Mouse (Mus musculus) lung, postnatal 14 days (tissue): ENCODE results near the gene Tenm2.
A peak's percentile ranks its signal among the peaks of the same experiment; 100 is the strongest.

Experiments
- DNase-seq: peaks from one replicate; pipeline ENCODE4 v3.0.0; 2021

The Tenm2 gene

DNA sequence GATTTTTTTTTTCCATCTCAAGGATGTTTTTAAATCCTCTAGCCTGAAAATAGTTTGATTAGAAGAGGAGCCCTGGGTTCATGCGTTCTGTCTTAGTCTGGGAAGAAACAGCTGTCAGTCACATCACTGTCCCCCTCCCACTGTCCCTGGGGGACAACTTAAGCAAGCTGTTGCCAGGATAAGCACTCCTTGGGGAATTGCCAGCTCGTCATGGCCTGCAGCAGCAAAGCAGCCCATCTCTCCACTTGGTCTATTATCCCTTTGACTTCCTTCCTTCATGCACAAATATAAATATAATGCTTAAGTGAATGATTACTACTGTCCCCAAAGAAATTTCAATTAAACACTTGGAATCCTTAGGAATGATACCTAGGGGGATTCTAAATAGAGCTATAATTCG, 344.7 kb downstream of the Tenm2 start:
- peak; percentile 14 for DNase-seq

DNA sequence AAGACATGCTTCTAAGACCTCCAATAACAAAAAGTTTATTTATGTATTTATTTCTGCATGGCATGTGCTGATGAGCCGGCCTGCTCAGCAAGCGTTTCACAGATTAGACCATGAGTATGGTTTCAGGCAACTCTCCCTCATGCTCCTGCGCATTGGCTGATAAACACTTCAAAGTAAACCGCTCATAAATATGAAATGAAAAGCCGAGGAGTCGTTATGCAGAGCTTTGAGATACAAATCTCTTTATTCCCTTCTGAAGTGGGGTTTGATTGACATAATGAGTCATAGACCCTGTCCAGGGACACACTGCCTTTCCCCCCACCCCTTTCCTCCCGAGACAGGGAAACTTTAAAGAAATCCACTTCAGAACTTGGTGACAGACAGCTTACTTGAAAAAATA, 348.3 kb downstream of the Tenm2 start:
- no peak for DNase-seq

DNA sequence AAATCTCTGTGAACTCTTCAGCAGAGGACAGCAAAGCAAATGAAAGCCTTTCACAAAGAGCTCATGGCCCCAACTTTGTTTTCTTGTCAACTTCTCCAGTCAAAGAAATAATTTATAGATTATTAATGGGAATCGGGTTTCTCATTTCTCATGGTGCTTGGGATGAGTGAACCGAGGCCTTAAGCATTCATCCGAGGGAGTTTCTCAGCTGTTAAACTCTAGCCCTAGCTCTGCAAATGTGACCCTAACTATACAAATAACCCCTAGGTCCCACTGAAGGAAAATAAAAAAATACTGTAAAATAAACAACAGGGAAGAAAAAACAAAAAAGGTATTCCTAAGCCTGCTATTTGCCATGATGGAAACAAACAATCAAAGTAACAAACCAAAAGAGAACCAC, 349.6 kb downstream of the Tenm2 start:
- DNase-seq, result no peak

DNA sequence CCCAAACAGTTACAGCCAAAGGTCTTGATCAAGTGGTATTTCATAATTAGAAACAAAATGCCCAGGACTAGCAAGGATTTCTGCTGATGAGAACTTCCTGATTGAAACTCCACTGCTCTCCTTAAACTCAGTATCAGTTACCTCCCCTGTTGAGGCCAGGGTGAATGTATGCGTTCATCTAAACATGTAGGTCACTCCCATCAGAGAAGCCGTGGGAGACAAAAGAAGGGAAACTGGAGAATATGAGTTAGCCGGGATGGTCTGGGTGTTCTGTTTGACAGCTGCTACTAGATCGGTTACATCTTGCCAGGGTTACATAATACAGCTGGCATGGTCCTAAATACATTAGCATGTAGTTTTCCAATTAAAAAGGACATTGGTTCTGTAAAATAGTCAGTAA, 362.8 kb downstream of the Tenm2 start:
- no peak for DNase-seq

DNA sequence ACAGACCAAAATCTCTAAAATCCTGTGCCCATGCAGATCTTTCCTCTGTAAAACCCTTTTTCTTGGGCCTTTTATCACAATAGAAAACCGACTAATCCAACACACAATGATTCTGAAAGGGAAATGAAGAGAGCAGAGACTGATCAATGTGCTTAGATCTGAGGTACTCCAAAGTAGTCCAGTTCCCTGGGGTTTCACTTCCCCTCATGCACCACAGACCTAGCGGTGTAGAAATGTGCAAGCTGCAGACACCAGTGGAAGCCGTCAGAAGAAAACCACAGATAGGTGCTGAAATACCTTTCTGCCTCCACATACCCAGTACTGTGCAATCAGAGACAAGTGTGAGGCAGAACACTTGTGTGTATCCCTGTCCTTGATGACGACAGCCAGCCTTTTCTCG, 365.2 kb downstream of the Tenm2 start:
- DNase-seq, result no peak

DNA sequence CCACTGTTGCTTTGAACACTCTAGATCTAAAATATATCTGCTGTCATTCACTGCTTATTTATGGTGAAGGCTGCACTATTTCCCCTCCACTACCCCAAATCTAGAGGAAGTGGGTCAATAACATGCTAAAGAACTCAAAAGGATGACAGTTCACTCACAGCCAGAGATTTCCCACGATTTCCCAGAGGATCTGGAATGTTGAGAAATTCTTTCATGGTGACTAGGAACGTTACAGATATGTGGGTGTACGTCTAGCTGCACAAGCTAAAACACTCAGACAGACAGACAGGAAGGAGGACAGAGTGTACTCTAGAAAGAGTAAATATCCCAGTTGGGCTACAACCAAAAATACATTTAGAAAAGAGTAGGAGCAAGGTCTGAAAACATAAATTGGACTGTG, 384.1 kb downstream of the Tenm2 start:
- no peak for DNase-seq

DNA sequence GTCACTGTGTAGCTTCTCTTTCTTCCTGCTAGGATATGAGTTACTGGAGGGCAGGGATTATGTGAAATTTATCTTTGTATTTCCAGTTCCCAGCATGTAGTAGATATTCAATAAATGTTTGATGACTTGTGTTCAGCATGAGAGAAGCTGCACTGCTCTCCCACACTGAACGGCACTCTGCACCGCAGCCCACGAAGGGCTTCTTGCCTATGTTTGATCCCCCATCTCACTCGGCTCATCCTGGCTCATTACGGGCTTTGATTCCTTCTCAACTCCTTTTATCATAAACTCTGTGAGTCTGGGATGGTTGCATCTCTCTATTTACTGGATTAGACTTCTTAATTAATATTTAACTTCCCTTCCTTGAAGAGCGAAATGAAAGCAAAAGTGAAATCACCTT, 388.3 kb downstream of the Tenm2 start:
- DNase-seq, result no peak

DNA sequence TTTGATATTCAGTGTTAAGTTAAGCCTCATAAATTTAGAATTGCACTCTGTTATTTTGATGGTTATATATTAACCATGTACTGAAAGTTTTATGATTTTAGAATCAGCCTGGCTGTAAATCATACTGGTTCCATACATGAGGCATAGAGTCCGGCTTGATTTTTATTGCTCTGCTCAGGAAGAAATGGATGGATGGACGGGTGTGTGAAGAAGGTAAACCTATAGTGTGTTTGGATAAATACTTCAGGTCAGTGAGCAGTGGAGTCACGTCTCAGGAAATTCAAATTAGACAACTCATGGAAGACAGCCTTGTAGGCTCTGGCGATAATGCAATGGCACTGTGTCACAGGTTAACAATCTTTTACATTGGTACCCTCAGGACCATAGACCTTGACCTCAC, 402.9 kb downstream of the Tenm2 start:
- DNase-seq, result no peak

DNA sequence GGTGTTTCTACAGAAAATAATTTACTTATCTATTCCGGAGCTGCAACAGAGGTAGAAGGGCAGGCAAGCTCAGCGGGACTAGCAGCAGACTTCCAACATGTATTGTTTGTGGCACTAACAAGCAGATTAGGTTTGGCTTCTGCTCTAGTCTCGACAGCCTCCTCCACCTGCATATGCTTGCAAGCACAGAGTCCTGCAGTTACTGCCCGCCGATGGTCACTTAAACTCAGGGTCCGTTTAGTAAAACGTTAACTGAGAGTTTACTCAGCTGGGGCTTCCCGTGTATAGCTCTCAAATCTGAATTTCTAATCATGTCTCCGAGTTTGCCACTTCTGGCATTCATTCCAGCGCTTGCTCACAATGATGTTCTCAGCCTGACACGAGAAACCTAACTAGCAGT, 404.3 kb downstream of the Tenm2 start:
- no peak for DNase-seq

DNA sequence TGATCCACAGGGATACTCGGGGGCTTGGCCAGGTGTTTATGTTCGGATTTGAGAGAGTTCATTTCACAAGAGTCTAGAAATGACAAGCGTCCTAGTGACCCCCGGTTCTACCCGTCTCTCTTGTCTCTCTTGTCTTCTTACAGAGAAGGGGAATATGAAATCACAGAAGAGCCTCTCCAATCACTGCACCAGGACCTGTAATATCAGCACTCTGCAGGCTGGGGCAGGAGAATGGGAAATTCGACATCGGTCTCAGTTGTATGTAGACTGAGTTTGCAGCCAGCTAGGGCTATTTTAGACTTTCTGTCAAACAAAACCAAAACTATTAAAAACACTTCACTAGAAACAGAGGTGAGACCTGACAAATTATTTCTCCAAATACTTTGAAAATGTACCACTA, 411.1 kb downstream of the Tenm2 start:
- no peak for DNase-seq

DNA sequence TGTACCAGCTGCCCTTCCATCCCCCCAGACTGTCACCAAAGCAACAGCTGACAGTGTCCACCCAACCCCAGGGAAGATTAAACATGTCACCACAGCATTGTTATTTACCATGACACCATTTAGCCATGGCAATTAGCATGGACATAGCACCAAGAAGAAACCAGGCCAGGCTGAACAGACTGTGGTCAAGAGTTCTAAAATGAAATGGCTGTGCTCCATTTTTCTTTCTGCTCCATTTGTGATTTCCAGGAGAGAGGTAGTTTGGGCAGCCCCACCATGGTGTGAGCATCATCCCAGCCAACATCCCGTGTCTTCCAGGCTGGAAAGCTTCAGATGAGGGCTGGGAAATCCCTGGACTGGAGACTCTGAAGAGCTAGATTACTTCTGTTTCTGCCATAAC, 431.1 kb downstream of the Tenm2 start:
- DNase-seq, result no peak

DNA sequence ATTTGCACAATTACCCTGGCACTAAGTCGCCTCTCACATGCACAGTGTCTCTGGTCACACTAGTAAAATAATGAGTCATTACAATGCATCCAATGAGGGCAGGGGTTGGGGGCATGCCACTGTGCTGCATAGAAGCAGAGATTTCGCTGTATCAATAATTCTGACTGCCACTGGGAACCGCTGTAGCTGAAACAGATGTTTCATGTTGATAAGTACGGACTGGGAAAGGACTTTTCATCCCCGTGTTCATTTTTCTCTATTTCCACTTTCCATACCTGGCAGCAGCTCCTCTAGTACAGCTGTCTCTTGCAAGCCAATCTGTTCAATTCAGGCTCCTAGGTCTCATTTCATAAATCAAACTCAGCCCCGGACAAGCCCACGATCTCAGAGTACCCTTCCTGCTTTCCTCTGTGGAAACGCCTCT, 433.5 kb downstream of the Tenm2 start:
- DNase-seq, result no peak

DNA sequence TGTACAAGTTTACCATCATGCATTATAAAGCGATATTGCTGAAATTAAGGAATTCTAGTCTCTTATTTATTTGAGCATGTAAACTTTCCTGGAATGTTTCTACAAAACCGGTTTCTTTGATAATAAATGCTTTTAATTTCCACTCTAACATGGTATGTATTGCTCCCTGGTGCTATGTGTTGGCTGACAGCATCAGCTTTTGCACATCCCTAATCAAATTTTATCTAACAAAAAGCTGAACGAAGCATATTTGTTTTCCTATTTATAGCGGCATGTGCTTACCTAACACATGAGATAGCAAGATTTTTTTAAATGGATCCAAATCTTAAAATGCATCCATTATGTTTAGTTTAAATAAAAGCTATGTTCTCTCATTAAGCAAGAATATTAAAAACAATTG, 434.1 kb downstream of the Tenm2 start:
- no peak for DNase-seq

DNA sequence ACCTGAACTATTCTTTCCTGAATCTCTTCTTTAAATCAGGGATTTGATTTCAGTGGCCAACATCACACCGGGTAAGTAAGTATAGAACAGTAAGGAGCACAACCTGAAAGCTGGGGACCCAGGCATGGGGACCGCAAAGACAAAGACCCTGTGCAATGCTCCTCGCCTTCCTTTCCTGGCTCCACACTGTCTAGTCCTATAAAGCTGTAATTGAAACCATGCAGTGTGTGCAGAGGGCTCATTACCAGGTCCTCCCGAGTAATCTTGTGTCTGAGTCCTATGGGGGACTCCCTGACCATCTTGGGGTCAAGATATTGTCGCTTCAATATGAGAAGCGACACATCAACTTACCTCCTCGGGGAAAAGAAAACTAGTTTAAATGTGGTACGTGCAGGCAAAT, 436.4 kb downstream of the Tenm2 start:
- DNase-seq, result no peak

DNA sequence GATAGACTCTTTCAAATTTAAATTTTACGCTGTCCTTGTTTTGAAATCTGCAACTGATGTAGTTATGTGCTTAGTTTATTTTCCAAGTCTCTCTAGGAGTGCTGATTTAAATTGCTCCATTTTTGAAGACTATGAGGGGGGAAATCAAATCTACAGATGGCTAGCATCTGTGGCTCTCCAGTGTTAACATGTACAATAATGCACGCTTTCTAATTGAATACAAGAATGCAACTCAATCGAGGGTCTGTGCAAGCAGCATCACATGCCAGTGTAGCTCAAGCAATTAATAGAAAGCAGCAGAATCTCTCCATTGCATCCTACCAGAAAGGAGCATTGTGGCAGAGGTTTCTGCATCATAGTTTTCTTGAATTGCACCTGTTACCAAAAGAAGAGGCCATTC, 477.8 kb downstream of the Tenm2 start:
- no peak for DNase-seq

DNA sequence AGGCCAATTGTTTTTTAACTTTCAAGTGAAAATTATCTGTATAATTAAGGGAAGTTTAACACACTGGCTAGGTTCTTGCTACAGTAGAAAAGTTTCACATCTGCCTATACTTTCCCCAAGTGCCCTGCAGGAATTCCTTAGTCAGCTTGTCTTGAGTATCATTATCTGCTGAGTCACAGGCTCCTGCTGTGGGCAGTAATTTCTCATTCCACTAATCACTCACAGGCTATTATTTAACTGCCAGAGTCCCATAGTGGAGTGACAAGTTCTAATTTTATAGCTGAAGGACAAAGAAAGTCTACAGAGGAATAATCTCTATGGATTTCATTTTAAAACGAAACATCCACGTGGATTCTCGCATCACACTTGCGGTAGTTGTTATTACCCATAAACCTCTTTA, 489.5 kb downstream of the Tenm2 start:
- DNase-seq, result no peak

DNA sequence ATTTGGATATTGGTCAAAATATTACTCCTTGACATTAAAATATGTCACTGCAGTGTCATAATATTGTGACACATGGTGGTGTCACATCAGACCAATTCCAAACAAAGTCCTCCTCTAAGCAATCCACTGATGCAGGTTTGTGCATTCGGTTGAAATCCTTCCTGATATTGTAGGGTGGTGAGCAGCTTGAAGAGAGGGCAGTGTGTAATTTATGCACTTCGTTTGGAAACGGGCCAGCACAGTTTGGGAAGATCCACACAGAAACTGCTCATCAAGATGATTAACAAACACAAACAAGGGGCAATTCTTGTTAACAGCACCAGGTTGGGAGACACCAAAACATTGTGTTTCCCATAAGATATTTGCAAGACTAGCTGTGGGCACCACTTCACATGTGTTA, 508.0 kb downstream of the Tenm2 start:
- no peak for DNase-seq

DNA sequence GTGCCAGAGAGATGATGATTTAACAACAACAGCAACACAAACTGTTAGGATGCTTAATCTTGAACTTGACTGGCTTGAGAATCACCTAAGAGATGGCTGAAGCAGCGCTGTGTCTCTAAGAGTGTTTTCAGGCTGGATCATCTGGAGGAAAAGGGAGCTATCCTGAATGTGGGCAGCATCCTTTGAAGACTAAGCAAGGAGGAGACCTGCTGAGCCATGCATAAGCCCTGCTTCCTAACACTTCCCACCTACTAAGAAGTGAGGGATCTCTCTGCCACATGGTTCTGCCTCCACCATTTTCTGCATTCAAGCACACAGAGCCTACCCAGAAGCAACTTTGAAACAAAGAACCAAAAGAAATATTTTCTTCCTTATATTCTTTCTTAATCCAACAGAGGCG, 532.9 kb downstream of the Tenm2 start:
- no peak for DNase-seq

DNA sequence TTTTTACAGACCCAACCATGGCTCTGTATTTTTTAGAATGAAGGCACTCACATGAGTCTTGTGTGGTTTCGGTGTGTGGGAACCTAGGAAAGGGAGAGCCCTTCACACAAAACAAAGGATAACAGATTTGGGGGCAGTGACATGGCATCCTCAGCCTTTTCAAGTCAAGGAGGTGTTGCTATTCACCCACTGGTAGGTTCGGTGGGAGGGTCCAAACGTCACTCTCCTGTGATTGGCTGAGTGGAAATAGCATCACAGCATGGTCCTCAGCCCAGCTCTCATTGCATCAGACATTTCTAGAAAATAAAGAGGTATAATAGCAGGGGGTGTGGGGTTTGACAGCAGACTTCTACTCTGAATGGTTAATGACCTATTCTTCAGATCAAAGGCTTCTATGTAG, 534.8 kb downstream of the Tenm2 start:
- no peak for DNase-seq

DNA sequence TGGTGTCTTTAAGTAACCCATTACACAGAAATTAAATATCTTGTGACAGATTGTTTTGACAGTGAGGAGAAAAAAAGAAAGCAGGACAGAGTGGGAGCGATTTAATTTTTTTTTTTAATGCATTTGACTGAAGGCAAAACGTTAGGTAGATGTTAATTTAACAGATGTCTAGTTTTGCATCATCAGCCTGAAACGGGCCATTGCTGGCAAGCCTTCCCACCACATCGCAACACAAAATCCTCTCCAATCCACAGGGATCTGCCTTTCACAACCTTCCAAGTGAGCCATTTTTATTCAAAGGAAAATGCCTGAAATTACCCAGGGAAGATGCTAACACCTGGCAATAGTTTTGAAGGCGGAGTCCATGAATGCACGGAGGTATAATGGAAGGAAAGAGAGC, 535.6 kb downstream of the Tenm2 start:
- no peak for DNase-seq

DNA sequence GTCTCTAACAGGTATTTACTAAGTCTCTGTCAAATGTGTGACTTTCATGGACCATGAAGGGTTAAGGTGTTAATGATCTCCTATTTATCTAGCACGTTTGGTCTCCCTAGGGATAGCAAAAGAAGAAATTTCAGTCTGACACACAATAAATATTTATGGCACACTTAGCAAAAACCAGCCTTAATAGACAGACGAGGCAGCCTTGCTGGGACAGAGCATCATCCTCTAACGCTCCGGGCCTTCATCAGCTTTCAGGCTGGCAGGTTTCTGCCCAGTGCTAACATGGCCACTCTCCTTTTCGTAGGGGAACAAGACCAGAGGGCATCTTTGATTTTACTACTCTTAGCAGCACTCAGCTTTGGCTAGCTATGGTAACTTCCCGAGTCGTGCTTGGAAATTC, 537.5 kb downstream of the Tenm2 start:
- DNase-seq, result no peak

DNA sequence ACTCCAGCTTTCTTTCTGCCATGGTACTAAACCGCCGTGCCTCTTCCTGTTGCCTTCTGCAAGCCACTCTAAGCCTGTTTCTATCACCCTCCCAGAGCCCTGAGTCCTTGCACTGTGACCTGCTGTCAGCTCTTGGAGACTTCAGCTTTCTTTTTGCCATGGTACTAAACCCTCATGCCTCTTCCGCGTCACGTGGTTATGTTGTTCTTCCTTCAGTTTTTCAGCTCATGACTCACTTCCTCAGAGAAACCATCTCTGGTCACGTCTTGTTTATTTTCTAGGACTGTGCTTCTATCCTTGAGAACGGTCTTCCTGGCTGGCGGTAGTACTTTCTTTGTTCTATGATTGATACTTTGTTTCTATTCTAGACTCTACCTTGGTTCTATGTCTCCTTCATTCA, 537.9 kb downstream of the Tenm2 start:
- DNase-seq, result no peak

DNA sequence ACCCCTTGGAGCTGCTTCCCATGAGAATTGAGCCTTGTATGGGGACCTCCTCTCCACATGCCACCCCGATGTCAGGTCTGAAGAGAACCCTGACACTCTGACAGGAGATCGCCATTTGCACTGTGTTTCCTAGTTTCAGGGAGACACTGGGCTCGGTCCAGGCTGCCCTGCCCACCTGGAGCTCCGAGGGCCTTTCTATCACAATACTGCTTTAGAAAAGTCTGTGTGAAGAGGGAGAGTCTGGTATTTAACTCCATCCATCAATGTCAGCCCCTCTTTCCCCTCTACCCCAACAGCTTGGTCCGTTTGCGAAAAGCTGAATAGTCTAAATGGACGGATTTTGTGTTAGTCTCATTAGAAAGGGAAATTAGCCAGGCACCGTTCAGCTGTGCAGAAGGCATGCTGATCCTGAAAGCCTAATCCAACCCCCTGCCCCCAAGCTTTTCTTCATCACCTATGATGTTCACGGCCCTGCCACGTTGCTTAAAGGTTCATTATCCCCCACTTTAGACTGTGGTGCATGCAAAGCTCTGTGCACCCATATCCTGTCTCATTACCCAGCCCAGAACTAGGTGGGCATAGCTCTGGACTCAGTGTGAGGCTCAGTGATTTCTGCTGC, 538.6 kb downstream of the Tenm2 start:
- no peak for DNase-seq

DNA sequence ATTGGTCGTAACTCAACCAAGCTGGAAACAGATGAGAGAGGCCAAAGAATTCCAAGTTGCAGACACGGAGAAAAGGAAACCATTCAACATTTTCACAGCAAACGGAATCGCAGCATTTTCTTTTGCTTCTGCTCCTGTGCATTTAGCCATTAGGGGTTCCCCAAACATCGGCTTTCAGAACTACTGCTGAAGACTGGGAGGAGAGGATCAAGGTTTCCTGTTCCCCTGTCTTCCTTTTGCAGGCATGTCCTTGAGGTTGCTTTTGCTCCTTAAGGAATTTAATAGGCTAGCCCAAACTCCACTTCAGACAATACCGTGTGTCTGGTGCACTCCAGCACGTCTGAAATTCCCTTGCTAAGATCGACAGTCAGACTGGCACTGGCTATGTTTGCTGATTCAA, 541.0 kb downstream of the Tenm2 start:
- DNase-seq, result no peak

DNA sequence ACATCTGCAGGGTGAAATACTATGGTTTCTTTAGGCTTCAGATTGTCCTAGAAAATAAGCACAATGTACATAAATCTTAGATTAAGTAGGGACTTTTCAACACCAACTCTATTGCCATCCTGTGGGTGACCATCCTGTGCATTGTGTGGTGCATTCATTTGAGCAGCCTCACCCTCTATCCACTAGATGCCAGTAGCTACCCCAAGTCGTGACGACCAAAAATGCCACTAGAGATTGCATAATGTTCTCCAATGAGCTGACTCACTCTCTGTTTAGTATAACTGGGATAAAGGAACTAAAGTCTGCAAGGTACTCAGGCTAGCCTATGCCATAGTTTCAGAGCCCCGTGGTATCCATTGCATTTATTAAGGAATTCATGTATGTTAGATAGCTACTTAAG, 543.1 kb downstream of the Tenm2 start:
- no peak for DNase-seq

DNA sequence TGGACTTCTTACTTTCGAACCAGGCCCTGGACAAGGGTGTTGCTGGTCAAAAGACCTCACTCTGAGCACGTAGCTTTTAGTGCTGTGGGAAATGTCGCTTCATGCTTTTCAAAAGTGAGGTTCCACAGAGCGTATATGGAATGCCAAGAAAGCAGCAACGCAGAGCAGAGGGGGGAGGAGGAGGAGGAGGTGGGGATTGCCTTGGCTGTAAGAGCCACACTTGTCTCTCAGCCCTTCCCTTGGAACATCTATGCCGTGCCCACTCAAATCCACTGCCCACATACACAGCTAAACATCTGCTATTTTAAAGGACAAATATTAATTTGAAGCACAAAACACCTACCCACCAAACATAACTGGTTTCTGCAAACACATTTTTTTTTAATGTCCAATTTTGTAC, 544.9 kb downstream of the Tenm2 start:
- DNase-seq, result no peak
